Mouse (Mus musculus): ENCODE measurements at regions not wholly inside any gene's neighbourhood (a gene's known extent, or its start where the extent isn't known, plus 50 kb on each side); places are given as distances from the start of the nearest gene placed in this dataset.

- 88% methylated on average over 1 of the region's 1 CpGs for WGBS
- DNase-seq (ENCODE audit: low spot score) (no peak), ATAC-seq (ENCODE audit: insufficient number of reproducible peaks, low FRiP score, low TSS enrichment, low read depth) (no peak)
- no peak overlapping the region for H3K4me2 ChIP-seq (ENCODE audit: low read depth, severe bottlenecking)
- no peak overlapping the region for H3K9ac ChIP-seq (ENCODE audit: low read length)
- no peaks in the 10 kb centered on the region for H3K36me3 ChIP-seq (ENCODE audit: control insufficient read depth, insufficient read depth, low read length)
- no peak overlapping the region for H3K4me3 ChIP-seq (ENCODE audit: low read depth, low read length)
- H3K27ac ChIP-seq (replicated peaks; ENCODE audit: low read depth, low read length), result no peak overlapping the region
- H3K9me3 ChIP-seq (ENCODE audit: control insufficient read depth, low read length), result no peaks in the 10 kb centered on the region
- no peaks in the 10 kb centered on the region for H3K4me1 ChIP-seq (ENCODE audit: control insufficient read depth, insufficient read depth, low read length)
- H3K27me3 ChIP-seq (ENCODE audit: control insufficient read depth, insufficient read depth, low read length), result no peaks in the 10 kb centered on the region
These were observed 226.6 kb upstream of the Pter start for GRCm38 (mm10) chr2:12697209-12697608.

GRCm38 (mm10) chr2:12699331-12699730, 224.5 kb upstream of the Pter start:
- 76% methylated on average over 3 of the region's 3 CpGs for WGBS
- Histone ChIP-seq H3K9ac (ENCODE audit: low read length) (no peak overlapping the region), H3K4me1 (ENCODE audit: control insufficient read depth, insufficient read depth, low read length) (no peaks in the 10 kb centered on the region), H3K27ac (replicated peaks; ENCODE audit: low read depth, low read length) (no peak overlapping the region), H3K9me3 (ENCODE audit: control insufficient read depth, low read length) (no peaks in the 10 kb centered on the region), H3K4me3 (ENCODE audit: low read depth, low read length) (no peak overlapping the region), H3K36me3 (ENCODE audit: control insufficient read depth, insufficient read depth, low read length) (no peaks in the 10 kb centered on the region), H3K27me3 (ENCODE audit: control insufficient read depth, insufficient read depth, low read length) (no peaks in the 10 kb centered on the region), H3K4me2 (ENCODE audit: low read depth, severe bottlenecking) (no peak overlapping the region)
- DNase-seq (ENCODE audit: low spot score), result no peak
- ATAC-seq (ENCODE audit: insufficient number of reproducible peaks, low FRiP score, low TSS enrichment, low read depth), result no peak

GRCm38 (mm10) chr2:12707514-12707913, 216.3 kb upstream of the Pter start:
- Histone ChIP-seq H3K4me1 (ENCODE audit: control insufficient read depth, insufficient read depth, low read length) (no peaks in the 10 kb centered on the region), H3K27me3 (ENCODE audit: control insufficient read depth, insufficient read depth, low read length) (no peaks in the 10 kb centered on the region), H3K4me2 (ENCODE audit: low read depth, severe bottlenecking) (no peak overlapping the region), H3K9me3 (ENCODE audit: control insufficient read depth, low read length) (no peaks in the 10 kb centered on the region), H3K4me3 (ENCODE audit: low read depth, low read length) (no peak overlapping the region), H3K36me3 (ENCODE audit: control insufficient read depth, insufficient read depth, low read length) (no peaks in the 10 kb centered on the region), H3K27ac (replicated peaks; ENCODE audit: low read depth, low read length) (no peak overlapping the region), H3K9ac (ENCODE audit: low read length) (no peak overlapping the region)
- WGBS, result 65% methylated on average over 3 of the region's 3 CpGs
- DNase-seq (ENCODE audit: low spot score), result no peak
- no peak for ATAC-seq (ENCODE audit: insufficient number of reproducible peaks, low FRiP score, low TSS enrichment, low read depth)

- H3K27me3 ChIP-seq (ENCODE audit: control insufficient read depth, insufficient read depth, low read length), result no peaks in the 10 kb centered on the region
- 0 out of 2 replicates have a peak overlapping the region, but pooled peaks have one; percentile 3 for H3K4me2 ChIP-seq (ENCODE audit: low read depth, severe bottlenecking)
- H3K4me1 ChIP-seq (ENCODE audit: control insufficient read depth, insufficient read depth, low read length), result no peaks in the 10 kb centered on the region
- no peak overlapping the region for H3K9ac ChIP-seq (ENCODE audit: low read length)
- H3K4me3 ChIP-seq (ENCODE audit: low read depth, low read length), result no peak overlapping the region
- ATAC-seq (ENCODE audit: insufficient number of reproducible peaks, low FRiP score, low TSS enrichment, low read depth), result peak; percentile 35; the same call in 1 of the 2 replicates
- 43% methylated on average over 16 of the region's 16 CpGs for WGBS
- H3K36me3 ChIP-seq (ENCODE audit: control insufficient read depth, insufficient read depth, low read length), result no peaks in the 10 kb centered on the region
- DNase-seq (ENCODE audit: low spot score), result peak; percentile 66
- no peaks in the 10 kb centered on the region for H3K9me3 ChIP-seq (ENCODE audit: control insufficient read depth, low read length)
- no peak overlapping the region for H3K27ac ChIP-seq (replicated peaks; ENCODE audit: low read depth, low read length)
These were observed 214.5 kb upstream of the Pter start for GRCm38 (mm10) chr2:12709156-12709923.

GRCm38 (mm10) chr2:12709924-12710240, 214.0 kb upstream of the Pter start:
- ATAC-seq (ENCODE audit: insufficient number of reproducible peaks, low FRiP score, low TSS enrichment, low read depth), result no peak
- H3K4me3 ChIP-seq (ENCODE audit: low read depth, low read length), result no peak overlapping the region
- no peaks in the 10 kb centered on the region for H3K9me3 ChIP-seq (ENCODE audit: control insufficient read depth, low read length)
- no peaks in the 10 kb centered on the region for H3K36me3 ChIP-seq (ENCODE audit: control insufficient read depth, insufficient read depth, low read length)
- no peak for DNase-seq (ENCODE audit: low spot score)
- no peaks in the 10 kb centered on the region for H3K27me3 ChIP-seq (ENCODE audit: control insufficient read depth, insufficient read depth, low read length)
- WGBS, result 66% methylated on average over 2 of the region's 2 CpGs
- H3K4me2 ChIP-seq (ENCODE audit: low read depth, severe bottlenecking), result no peak overlapping the region
- no peak overlapping the region for H3K9ac ChIP-seq (ENCODE audit: low read length)
- no peaks in the 10 kb centered on the region for H3K4me1 ChIP-seq (ENCODE audit: control insufficient read depth, insufficient read depth, low read length)
- no peak overlapping the region for H3K27ac ChIP-seq (replicated peaks; ENCODE audit: low read depth, low read length)

GRCm38 (mm10) chr2:12716124-12717012, 207.5 kb upstream of the Pter start:
- no peaks in the 10 kb centered on the region for H3K27me3 ChIP-seq (ENCODE audit: control insufficient read depth, insufficient read depth, low read length)
- DNase-seq (ENCODE audit: low spot score) (no peak), ATAC-seq (ENCODE audit: insufficient number of reproducible peaks, low FRiP score, low TSS enrichment, low read depth) (no peak)
- H3K27ac ChIP-seq (replicated peaks; ENCODE audit: low read depth, low read length), result no peak overlapping the region
- H3K4me3 ChIP-seq (ENCODE audit: low read depth, low read length), result no peak overlapping the region
- H3K9ac ChIP-seq (ENCODE audit: low read length), result no peak overlapping the region
- no peaks in the 10 kb centered on the region for H3K4me1 ChIP-seq (ENCODE audit: control insufficient read depth, insufficient read depth, low read length)
- no peaks in the 10 kb centered on the region for H3K9me3 ChIP-seq (ENCODE audit: control insufficient read depth, low read length)
- no peak overlapping the region for H3K4me2 ChIP-seq (ENCODE audit: low read depth, severe bottlenecking)
- no peaks in the 10 kb centered on the region for H3K36me3 ChIP-seq (ENCODE audit: control insufficient read depth, insufficient read depth, low read length)
- 62% methylated on average over 3 of the region's 3 CpGs for WGBS

- Histone ChIP-seq H3K36me3 (ENCODE audit: control insufficient read depth, insufficient read depth, low read length) (no peaks in the 10 kb centered on the region), H3K27ac (replicated peaks; ENCODE audit: low read depth, low read length) (no peak overlapping the region), H3K4me1 (ENCODE audit: control insufficient read depth, insufficient read depth, low read length) (no peaks in the 10 kb centered on the region), H3K4me2 (ENCODE audit: low read depth, severe bottlenecking) (no peak overlapping the region), H3K27me3 (ENCODE audit: control insufficient read depth, insufficient read depth, low read length) (no peaks in the 10 kb centered on the region), H3K9me3 (ENCODE audit: control insufficient read depth, low read length) (no peaks in the 10 kb centered on the region), H3K4me3 (ENCODE audit: low read depth, low read length) (no peak overlapping the region), H3K9ac (ENCODE audit: low read length) (no peak overlapping the region)
- 81% methylated on average over 4 of the region's 4 CpGs for WGBS
- no peak for ATAC-seq (ENCODE audit: insufficient number of reproducible peaks, low FRiP score, low TSS enrichment, low read depth)
- no peak for DNase-seq (ENCODE audit: low spot score)
These were observed 194.6 kb upstream of the Pter start for GRCm38 (mm10) chr2:12729251-12729650.

GRCm38 (mm10) chr2:12737140-12737539, 186.7 kb upstream of the Pter start:
- Histone ChIP-seq H3K9me3 (ENCODE audit: control insufficient read depth, low read length) (no peaks in the 10 kb centered on the region), H3K4me3 (ENCODE audit: low read depth, low read length) (no peak overlapping the region), H3K4me1 (ENCODE audit: control insufficient read depth, insufficient read depth, low read length) (no peaks in the 10 kb centered on the region), H3K9ac (ENCODE audit: low read length) (no peak overlapping the region), H3K27ac (replicated peaks; ENCODE audit: low read depth, low read length) (no peak overlapping the region), H3K27me3 (ENCODE audit: control insufficient read depth, insufficient read depth, low read length) (no peaks in the 10 kb centered on the region), H3K4me2 (ENCODE audit: low read depth, severe bottlenecking) (no peak overlapping the region), H3K36me3 (ENCODE audit: control insufficient read depth, insufficient read depth, low read length) (no peaks in the 10 kb centered on the region)
- DNase-seq (ENCODE audit: low spot score) (no peak), ATAC-seq (ENCODE audit: insufficient number of reproducible peaks, low FRiP score, low TSS enrichment, low read depth) (no peak)
- WGBS, result 49% methylated on average over 2 of the region's 2 CpGs

Measured in limb, embryonic 11.5 days (tissue).